Mouse (Mus musculus) cerebellum, adult 8-10 months (tissue): ENCODE measurements around the gene Meis1.

Experiments used
- DNase-seq: peaks from one replicate; pipeline ENCODE4 v3.0.0; 2022

Gene Meis1

GRCm38 (mm10) chr11:18898862-18899261 lies 119.9 kb downstream of the Meis1 start:
- no peak for DNase-seq

DNA sequence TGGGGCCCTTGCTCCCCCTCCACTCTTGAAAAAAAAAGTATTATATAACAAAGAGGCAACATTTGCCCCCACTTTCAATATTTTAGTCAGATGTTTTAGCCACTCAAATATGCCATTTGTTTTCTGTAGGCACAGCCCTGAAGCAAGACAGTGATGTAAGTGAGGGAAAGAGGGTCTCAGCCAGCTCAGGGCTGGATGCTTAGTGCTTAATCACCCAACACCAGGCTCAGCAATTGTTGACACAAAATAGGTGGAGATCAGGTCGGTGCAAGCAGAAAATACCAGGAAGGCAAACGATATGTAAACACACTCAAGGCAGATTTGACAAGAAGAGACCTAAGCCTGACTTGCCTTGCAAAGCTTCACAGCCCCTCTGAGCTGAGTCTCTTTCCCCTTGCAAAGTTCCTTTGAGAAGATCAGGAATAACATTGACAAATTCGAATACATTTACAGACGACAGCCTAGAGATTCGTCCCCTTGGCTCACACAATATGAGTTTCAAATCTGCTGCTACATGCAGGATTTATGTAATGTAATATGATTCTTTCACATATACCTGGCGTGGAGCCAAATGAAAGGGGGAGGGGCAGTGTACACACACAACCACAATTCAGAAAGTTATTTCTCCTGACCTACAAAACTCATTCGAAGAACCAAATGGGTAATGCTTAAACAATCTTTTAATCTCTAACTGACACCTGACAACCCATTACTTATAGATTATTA lies 120.7 kb downstream of the Meis1 start:
- DNase-seq, result no peak

- no peak for DNase-seq
Measured at GRCm38 (mm10) chr11:18897250-18897649, 121.5 kb downstream of the Meis1 start.

- no peak for DNase-seq
Measured at GRCm38 (mm10) chr11:18892470-18892869, 126.3 kb downstream of the Meis1 start.

DNA sequence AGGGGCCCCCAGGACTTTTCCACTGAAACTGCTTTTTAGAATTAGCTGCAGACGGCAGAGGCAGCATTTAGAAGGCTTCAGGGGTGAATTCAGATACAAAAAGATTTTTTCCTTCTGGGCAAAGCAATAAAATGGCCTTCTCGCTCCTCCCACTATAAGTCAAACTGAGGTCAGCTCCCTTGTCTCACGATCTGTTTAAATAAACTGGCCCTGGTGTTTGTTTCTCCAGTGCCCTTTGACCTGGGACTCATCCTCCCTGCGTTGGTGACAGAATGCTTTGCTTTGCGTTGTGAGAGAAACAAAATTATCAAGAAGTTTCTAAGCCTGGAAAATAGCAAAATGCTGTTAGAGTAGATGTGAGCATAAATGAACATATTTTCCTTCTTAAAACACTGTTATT lies 129.6 kb downstream of the Meis1 start:
- no peak for DNase-seq

- DNase-seq, result no peak
Measured at GRCm38 (mm10) chr11:18888651-18889050, 130.1 kb downstream of the Meis1 start.

- DNase-seq, result no peak
Measured at GRCm38 (mm10) chr11:18885729-18886325, 133.0 kb downstream of the Meis1 start.

DNA sequence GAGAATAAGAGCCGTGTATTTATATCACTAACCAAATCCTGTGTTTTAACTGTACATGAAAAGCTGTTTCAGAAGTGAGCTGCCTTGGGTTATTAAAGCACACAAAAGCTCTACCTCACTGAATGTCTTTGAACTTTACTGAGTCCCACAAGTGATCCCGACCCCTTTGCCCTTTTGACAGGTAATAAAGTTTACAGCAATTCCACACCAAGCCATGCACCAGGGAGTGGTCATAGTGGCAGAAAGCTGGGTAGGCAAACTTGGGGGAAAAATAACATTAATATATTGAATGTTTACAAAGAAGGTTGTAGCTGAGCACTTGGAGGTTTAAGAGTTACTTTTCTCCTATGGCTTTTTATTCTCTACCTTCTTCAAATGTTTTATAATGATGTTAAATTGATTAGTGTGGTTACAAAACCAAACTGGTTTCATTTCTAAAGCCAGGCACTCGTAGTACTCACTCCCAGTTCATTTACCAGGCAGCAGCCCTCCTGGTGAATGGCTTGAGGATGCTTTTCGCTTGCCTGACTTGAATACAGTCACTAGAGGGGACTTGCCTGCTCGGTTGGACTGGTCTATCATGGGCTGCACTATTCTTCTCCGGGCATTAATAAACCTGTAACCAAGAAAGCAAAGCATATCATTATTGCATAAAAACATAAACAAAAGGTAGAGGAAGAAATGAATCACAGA lies 133.6 kb downstream of the Meis1 start:
- no peak for DNase-seq

- no peak for DNase-seq
Measured at GRCm38 (mm10) chr11:18883987-18884386, 134.8 kb downstream of the Meis1 start.

DNA sequence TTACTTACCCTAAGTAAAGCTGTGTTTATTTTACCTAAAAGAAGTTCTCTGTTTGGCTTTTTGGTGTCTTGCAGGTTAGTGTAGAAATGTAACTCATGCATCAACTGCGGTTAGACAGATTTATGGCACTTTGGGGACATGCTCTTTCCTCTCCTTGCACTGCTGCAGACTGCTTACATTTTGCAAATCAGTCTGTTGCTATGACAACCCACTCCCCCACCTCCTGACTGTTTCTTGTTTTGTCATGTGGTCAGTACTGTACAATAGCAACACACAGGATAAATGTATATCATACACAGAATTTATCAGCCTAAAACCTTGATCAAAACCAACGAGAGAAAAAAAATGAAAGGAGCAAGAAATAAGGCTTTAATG lies 135.3 kb downstream of the Meis1 start:
- DNase-seq, result no peak

GRCm38 (mm10) chr11:18882747-18883506 lies 135.9 kb downstream of the Meis1 start:
- no peak for DNase-seq

DNA sequence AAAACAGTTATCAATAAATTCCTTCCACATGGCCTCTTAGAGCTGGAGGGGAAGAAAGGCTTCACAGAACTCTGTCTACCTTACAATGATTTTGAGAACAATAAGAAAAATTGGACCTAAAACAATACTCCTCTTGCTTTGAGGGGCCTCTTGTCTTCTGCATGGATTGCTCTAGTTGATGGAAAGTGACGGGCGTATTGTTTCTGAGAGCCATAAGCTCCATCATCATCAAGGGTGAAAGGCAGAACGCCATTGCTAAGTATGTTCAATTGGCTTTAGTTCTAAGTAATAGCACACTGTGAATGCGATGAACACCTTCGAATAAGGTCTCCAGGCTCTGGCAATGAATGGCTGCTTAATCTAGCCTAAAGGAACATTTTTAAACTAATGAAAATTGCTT lies 136.5 kb downstream of the Meis1 start:
- no peak for DNase-seq

DNA sequence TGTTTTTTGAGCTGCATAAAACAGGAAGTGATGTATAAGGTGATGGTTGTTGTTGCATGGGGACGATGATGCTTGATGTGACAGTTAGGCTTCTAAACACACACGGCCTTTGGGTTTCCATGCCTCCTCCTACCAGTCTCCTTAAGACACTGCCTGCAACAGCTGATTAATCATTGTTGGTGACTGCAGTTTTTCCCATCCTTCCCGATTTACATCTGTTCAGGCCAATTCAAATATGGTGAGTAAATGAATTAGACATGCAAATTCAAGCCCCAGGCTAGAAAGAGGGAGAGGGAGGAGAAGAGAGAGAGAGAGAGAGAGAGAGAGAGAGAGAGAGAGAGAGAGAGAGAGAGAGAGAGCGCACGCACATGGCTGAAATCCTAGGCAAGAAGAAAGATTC lies 138.0 kb downstream of the Meis1 start:
- DNase-seq, result no peak

DNA sequence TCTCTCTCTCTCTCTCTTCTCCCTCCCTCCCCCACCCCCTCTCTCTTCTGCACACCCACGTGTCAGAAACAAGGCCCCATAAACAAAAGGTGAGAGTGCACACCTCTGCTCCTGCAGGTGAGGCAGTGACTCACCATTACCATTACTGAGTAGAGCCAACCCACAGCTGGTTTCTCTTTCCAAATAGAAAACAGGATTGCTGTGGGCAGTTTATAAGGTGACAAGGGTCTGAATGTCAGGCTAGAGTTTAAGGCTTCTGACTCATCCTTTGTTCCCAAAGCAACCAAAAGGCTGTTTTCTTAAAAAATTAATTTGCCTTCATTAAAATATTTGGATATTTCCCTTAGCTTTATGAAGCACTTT lies 139.3 kb downstream of the Meis1 start:
- no peak for DNase-seq

- no peak for DNase-seq
Measured at GRCm38 (mm10) chr11:18878748-18879455, 139.9 kb downstream of the Meis1 start.

- peak; percentile 36 for DNase-seq
Measured at GRCm38 (mm10) chr11:18878016-18878415, 140.8 kb downstream of the Meis1 start.

GRCm38 (mm10) chr11:18877626-18878011 lies 141.2 kb downstream of the Meis1 start:
- DNase-seq, result peak; percentile 72

DNA sequence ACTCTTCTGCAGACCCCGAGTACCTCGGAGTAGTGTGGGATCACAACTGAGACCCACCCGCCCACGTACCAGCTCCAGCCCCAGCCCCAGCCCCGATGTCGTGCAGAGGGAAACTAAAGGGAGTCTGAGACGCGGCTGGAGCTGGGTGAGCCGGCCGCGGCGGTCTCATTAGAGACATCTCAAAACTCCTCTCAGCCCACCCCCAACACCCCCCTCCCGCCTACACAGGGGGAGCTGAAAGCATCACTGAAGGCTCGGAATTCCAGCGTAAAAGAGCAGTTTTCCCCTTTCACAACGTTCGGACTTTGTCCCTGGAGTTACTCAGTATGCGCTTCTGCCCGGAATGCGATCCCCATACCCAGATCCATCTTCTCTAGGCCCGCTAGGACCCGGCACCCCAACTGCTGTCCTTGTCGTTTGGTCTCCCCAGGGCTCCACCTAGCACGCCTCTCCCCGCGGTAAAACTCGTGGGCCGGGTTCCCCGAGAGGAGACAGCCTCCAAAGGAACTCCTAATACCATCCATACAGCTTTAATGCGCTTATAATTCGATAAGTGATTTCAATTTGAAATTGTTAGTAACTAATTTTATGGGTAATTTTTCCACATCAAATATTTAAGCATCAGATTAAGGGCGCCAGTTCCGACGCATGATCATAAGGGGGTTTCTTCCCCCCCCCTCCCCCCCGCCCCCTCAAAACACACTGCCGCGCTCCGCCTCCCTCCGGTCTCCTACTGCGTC lies 141.7 kb downstream of the Meis1 start:
- DNase-seq, result peak; percentile 63

- peak; percentile 45 for DNase-seq
Measured at GRCm38 (mm10) chr11:18875911-18876885, 142.6 kb downstream of the Meis1 start.

DNA sequence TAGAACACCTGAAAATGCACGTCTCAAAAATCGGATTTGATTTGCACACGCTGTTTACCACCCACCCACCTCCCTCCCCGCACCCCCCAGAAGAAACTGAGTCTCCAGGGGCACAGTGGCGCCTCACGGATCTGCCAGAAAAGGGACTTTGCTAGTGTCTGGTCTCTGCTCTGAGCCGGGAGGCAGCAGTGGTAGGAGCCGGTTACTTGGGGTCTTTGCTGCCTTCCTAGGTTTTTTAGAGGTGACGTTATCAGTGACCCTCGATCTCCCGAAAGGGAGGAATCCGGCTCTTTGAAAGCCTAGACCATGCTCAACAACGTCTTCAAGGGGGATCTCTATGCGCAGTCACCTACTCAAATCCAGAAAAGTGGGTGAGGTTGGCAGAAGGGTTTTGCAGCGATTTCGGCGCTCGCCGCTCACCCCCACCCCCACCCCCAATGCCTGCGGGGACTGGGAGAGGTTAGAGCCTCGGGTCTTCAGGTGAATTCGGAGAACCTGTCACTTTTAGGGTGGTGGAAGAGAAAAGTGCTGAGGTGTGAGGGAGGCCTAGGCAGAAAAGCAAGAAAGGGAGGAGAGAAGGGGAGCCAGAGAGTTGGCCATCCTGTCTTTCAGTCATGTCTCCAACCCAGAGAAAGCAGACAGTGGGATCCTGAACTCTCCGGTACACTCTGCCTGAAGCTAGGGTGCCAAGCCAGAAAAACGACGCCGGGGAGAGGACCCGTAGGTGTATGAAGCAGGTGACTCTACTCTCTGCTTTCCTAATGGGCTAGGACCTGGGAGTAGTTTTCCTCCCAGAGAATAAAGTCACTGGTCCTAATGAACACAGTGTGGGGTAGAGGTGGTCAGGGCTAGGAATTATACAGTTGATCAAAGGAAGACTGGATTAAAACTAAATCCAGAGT lies 143.5 kb downstream of the Meis1 start:
- peak; percentile 48 for DNase-seq
